Mouse (Mus musculus) right cerebral cortex, adult 18-20 months (tissue): ENCODE measurements at regions not wholly inside any gene's neighbourhood (a gene's known extent, or its start where the extent isn't known, plus 50 kb on each side); places are given as distances from the start of the nearest gene placed in this dataset.
A peak's percentile ranks its signal among the peaks of the same experiment; 100 is the strongest.

ENCODE experiments used
- DNase-seq: peaks from one replicate; pipeline ENCODE4 v3.0.0; 2022; ENCODE audit warnings: mixed read lengths

DNA sequence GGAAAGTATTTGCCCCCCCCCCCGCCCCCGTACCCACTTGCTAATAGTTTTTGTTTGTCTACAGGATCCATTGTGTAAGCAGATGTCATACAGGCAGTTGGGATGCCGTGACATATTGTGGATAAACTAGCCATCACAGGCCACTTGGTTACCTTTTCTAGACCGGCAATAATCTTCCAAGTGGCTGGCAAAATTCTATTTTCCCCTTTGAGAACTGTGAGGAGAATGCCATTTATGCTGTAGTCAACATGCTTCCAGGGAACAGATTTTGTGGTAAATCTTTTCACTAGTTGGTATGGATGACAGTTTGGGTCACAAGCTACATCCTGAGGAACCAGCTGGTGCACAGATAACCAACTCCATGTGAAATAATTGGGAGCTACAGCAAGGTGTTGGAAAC is 456.5 kb upstream of the Plxna2 start:
- no peak for DNase-seq

DNA sequence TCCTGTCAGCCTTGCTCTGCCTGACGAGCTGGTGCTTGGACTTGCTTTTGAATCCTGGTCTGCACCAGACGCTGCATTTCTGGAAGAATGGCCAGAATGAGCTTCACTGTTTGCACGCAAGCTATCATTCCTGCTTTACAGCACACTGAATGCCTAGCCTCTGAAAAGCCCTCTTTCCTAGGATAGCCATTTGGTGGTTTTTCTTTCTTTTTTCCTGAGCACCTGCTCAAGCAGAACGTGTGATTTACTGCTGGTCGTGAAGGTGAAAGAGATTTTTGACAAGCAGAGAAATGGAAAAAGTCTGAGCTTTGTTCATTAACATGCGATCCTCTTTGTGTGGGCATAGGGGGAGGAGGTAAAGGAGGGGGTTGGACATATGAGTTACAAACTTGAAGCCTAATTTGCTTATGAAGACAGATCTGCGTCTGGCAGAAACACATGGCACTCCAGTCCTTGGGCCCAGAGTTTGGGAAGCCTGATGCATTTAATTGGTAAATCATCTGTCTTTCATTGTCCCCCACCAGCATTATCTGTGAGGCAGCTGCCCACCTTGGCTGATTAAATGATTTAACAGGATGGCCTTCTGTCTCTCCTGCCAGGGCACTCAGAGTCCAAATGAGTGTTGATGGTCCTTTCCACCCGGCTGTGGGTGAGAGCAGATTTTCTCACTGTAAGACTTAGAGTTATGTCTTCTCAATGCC is 457.1 kb upstream of the Plxna2 start:
- DNase-seq = peak; percentile 3

DNA sequence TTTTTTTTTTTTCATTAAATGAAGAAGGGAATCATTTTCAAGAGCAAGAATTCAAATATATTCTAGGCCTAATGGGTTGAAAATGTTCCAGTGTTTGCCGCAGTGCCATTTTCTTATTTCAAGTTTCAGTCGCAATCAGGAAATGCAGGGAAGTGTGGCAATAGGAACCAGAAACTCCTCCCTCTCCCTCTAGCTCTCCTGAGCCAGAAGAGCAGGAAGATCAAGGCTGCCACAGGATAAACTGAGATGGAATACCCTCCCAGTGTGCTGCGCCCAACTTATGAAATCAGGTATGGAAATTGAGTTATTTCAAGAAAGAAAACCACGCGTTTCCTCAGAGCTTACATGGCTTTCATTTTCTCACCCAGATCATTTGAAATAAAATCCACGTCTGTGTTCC is 460.8 kb upstream of the Plxna2 start:
- no peak for DNase-seq

DNA sequence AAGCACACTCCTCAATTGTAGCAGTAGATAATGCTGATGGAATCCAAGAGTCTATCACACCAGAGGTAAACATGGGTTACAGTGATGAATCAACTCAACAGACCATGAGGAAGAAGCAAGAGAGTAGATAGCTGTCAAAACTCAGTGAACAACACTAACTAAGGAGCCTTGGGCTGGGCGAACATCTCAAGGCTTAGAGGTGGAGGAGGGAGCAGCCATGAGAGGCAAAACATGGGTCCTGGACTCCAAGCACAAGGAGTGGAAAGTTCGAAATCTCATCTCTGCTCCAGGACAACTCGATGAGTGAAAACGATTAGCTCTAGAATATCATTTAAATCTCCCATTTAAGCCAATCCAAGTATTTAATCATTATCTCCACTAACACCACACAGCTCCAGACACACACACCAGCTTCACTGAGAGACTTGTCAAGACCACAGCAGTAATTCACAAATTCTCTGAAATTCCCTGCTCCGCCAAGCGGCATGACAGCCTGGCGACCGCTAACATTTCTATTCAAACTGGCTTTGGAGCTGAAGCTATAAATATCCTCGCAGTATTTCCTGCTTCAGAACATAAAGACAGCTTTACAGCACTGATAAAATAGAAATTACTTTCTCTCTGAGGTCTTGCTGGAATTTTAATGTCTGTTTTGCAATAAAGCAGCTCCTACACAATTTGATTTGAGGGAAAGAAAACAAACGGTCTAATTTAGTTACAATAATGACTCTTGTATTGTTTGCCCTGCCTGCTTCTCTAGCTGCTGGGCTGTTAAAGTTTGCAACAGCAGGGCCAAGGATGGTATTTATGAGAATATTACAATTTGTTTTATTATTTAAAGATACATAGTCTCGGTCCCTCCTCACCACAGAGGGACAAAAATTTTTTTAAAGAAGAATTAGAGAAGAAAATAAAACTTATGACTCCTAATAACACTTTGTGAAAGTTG is 469.3 kb upstream of the Plxna2 start:
- DNase-seq = peak; percentile 11

DNA sequence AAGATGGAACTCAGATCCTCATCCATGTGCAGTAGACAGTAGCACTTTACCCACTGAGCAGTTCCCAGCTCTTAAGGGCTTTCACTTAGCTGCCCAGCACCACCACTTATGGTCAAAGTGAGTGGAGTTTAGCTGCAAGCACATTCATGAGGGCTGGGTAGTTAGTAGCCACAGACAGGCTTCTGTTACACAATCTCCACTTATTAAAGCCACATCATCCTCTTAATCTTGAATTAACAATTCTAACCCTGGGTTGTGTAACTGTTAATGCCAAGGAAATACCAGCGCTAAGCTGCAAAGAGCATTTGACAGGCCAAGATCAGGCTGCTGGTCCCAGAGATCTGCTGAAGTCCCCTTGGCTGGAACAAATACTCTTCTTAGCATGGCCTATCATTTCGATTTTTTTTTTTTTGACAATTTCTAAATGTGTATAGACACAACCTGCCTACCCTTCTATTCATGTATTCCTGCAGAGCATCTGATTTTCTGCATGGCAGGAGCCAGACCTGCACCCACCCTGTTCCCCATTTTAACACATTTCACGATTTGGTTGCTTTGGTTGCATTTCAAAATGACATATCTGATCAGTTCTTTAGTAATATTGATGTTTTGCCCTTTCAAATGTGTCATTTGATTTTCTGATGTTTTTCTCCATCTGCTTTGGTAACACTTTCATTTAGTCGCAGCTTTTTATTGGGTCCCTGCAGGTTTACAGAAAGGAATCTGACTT is 500.2 kb upstream of the Plxna2 start:
- no peak for DNase-seq

DNA sequence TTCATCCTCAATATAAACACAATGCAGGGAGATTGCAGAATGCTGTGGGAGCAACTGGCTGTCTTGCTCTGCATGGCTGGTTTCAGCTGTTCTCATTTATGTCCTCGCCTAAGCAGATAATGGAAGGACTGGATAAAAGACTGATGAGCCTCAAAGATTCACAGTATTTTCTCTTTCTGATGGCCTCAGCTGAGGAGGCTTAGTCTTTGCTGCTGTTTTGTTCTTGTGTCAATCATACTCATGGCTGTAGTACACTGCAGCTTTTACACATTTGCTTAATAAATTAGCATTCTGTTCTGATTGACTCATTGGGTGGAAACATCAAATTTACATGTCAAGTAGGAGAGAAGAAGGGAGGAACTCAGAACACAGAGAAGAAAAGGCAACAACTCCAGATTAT is 503.6 kb upstream of the Plxna2 start:
- DNase-seq = no peak

DNA sequence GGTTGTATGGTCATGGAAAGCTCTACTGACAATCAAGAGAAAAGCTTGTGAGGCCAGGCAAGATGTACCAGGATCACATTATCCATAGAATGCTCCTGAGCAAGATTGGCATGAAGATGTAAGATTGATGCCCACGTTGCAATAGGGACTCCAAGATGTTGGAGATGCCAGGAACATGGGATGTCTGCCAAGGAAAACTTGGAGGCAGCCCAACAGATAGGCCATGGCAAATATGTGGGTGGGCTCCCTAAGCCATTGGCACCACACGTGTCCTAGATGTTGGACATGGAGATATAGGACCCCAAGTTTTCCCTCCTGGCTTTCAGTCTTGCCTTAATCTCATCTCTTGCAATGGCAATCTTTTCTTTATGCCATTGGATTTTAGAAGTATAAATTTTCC is 506.1 kb upstream of the Plxna2 start:
- no peak for DNase-seq

DNA sequence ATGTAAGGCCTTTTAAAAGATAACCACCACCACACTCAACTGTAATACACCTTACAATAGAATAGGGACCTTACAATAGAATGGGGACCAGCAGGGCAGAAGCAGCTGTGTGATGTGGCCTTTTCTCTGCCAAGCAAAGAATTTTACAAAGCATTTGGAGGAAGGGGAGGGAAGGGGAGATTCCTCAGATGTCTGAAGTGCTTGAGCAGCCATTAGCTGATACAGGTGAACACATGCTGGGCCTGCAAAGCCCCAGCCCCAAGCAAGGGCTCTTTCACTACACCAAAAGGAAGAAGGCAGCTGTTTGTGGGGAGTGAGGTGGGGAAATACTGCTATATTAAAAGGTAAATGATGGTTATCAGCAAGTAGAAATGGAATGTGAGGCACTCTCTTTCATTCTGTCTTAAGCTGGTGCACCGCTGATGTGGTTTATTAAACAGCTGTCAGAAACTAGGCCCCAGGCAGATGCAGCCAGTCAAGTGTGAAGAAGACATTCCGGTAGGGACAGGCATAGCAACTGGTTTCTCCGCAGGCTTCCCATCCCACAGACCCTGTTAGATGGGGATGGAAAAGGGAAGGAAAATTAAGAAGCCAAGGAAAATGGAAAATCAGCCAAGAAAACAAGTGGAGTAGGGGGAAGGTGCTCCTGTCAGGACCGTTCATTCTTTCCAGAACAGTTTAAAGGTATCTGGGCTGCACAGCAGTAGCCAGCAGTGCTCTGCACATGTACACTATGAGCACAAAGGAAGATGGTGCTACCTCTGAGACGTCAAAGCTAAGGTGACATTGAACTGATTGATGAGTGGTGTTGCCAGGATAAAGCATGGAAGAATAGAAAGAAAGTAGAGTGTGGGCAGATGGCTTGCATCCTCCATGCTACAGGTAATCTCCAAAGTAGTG is 508.6 kb upstream of the Plxna2 start:
- no peak for DNase-seq

DNA sequence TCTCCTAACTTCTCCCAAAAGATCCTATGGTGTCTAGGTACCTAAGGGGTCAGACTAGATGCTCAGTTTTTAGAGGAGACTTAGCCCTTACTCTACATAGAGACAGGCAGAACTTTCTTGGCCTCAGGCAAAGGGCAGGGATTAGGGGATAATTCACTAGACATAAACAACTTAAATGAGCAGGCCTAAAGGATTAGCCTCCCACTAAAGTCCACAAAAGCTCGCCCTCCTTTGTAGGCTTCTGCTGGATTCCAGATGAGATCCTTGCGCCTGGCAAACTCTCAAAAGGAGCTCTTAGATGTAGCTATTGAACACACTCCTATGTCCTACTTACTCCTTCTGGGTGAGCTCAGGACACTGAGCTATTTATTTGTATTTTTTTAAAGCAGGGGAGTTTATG is 509.9 kb upstream of the Plxna2 start:
- no peak for DNase-seq

DNA sequence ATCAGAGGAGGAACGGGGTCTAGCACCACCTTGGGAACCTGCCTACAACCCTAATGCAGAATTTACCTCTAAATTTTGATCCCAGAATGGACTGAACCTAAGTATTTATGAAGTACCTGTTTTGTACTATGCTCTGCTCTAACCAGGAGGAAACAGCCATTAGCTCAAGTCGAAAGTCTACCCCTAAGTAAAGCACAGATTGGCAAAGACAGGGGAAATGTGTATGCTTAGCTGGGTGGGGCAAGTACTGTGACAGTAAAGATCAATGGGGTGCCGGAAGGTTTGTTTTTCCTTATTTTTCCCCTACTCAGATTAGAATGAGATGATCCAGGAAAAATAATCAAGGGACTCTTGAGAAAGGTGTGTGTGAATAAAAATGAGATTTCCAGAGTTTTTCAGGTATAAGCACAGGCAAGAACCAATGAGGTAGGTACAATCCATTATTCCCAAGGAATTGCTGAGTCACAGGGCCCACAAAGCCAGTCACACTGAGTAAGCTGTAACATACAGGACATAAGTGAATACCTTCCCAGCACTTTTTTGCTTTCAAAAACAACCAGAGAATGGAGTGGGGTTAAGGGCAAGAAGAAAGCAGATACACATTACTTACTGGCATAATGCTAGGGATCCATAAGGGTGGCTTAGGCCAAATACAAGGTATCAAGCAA is 510.6 kb upstream of the Plxna2 start:
- DNase-seq = no peak

DNA sequence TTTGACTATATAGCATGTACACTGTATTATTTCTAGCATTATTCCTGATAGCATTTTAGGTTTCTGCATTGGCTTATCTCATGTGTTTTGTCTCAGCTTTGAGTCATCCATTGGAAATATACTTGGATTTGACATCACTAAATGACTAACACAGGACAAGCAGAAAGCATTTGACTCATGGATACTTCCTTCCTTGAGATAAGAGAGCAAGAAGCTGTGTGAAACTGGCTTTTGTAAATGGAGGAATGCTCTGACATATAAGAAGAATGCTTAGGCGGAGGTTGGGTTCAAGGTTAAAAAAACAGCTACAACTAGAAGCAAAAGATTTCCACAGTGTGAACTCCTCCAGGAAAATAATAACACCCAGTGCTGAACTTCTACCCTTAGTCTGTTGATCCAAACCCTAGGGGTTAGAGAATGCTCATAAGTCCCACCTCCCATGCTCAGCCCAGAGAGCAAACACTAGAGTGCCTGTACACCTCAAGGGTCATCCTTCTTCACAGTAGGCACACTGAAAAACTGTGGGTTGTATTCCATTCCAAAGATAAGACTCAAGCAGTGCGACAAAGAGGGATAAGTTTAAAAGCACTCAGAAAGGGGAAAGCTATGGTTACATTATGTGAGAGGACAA is 528.0 kb upstream of the Plxna2 start:
- no peak for DNase-seq

DNA sequence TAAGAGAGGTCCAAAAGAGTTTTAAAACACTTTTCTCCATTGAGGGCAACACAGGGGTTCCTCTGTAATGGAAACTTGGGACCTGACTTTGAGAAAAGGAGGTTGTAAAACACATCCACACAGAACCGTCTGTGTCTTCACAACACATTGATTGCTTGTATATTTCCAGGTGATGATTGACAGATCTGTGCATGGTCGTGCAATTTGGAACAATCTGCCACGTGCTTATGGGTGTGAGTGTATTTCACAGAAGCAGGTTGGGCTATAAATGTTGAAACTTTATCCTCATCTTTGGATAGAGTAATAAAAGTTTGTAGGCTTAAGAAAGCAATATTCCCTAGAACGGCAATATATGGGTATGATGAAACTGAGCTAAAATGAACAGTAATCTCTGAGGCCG is 559.5 kb upstream of the Plxna2 start:
- DNase-seq = no peak

DNA sequence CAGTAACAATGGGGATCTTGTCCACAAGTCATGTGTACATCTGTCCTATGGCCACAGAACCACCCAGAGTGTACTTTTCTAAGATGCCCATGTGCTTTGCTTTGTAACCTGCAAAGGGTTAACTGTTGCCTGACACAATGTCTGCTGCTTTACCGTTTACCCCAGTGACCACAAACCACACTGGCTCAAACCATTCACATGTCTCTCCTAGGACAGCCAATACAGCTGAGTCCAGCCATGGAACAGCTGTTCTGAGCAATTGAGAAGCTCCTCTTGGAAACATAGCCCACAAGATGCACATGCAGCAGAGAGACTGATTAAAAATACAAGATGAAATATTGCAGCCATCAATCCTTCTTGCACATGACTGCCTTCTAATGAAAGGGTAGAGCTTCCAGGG is 561.5 kb upstream of the Plxna2 start:
- no peak for DNase-seq

DNA sequence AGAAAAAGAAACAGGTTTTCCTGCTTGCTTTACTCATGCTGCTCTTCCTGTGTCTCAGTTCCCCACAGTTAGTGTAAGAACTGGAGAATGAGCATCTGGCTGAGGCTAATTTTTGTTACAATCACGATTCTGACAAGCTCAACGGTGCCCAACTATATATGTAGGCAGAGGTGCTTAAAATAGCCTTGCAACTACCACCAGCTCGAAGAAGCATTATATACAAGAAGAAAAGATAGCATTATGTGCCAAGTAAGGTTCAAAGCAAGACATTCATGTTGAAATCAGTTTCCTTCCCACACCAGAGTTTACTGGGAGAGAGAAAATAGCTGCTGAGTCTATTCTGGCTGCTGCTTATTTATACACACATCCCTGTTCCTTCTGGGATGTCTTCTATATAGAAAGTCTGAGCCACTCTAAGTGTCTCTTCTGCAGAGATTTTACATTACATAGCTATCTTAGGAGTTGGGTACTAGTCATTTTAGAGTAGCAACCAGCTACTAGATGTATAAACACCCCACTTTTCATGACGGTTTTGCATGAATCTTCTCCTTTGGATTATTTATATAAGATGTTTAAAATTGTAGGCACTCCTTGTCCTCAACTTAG is 568.2 kb upstream of the Plxna2 start:
- peak; percentile 78 for DNase-seq

DNA sequence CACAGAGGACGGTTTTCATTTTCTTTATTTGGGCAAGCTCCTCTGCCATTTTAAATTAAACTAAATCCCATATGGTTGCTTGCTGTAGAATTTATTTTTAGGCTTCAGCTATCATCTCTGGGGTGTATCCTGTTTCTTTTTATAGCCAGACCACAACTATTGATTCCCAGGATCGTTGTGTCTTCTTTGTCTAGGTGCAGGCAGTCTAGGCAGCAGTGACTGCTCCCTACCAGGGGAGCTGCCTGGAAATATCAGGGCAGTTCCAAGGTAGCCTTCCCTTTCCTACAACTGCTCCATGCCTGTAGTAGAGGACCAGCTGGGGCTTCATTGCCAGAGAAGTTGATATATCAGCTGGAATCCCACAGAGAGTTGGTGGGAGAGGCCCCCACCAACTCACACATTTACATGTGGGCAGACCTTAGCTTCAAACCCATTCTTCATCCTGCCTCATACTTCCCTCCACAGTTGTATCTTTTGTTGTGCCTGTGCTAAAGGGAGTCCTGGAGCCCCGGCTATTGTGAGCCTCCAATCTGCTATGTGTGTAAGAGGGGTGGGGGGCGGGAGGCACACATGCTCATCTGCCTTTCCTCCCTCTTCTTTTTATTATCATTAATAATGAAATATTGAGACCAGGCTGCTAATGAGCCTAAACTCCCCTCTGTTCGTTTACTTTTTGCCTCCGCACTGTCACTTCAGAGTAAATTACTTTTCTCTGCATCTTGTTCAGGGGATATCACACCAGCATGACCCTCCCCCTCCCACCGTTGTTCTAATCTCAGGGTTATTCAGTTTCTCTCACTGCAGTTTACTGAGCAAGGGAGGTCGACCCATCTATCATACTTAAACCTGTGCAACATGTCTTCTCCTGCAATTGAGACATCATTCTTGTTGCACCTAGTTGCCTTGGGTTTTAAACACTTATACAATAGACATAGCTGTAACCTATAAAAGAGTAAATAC is 576.3 kb upstream of the Plxna2 start:
- DNase-seq = no peak

DNA sequence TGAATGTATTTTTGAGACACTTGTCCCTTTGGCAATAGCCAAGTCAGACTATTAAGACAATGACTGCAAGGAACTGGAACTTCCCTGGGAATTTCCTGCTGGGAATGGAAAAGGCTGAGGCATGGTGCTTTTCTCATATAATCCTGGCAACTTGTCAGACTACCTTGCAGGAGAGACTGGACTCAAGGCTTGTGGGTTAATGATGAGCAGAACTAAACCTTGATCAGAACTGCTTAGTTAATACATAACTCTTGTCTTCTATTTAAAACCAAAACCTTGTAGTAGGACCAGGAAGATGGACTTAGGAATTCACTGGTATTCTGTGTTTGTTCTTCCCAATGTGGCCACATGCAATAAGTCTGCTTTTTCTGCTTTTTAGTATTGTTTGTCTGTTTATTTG is 579.3 kb upstream of the Plxna2 start:
- no peak for DNase-seq

DNA sequence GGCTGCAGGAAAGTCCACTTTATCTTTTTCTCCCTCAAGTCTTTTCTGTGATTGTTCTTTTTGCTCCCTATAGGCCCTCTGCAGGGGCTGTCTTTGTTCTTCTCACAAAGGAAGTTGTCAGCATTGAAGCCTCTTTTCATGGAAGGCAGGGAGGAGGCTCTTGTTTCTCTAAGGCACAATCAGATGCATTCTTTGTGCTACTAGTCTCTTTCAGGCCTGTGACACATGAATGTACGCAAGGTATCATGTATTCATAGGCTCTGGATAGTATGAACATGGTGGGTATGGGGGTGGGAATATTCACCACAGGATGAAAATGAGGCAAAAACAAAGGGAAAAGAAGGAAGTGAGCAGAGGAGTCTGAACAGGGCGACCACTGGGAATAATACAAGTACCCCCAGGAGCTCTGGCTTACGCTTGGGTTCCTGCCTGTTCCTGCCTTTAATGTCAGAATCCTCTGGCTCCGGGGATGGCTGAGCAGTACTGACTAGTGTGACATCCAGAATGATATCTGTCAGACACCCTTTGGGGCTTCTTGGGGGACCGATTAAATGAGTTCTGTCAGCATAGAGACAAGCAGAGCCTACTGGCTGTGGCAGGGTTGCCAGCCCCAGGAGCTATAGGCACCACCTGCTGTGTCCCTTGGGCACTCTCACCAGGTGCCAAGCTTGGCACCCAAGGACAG is 583.7 kb upstream of the Plxna2 start:
- DNase-seq = no peak

DNA sequence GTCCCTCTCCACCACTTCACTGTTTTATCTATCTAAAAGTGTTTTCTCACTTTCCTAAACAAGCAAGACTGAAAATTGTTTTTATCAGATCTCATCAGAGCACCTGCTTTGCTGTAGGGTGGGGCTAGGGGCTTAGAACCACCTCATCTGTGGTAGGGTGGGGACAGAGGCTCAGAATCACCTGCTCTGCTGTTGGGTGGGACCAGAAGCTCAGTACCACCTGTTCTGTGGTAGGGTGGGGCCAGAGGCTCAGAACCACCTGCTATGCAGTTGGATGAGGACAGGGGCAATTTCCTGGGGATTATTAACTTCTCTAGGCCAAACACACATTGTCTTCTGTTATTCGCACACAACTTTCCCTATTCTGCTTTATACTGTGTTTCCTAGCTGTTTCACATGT is 585.4 kb upstream of the Plxna2 start:
- no peak for DNase-seq

DNA sequence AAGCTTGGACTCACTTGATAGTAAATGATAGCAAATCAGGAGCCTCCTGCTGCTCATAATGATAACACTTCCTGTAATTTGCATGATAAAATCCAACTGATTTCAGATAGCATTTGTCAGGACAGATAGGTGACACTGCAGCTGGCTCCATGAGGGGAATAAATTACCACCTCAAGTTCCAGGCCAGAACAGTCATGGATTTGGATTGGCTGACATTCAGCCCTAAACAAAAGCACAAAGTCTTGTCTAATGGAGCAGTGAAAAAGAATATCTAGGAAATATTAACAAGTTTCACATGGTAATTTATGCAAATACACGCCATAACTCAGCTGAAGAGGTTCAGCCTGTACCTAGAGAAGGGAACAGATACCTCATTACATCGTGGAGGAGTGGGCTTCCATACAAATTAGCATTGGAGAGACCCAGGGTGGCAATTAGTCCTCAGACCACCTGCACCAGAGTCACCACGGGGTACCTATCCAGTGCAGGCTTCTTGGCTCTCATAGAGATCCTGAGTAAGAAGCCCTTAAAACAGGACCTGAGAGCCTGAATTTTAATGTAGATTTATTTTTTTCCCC is 587.3 kb upstream of the Plxna2 start:
- DNase-seq = no peak
